Mouse (Mus musculus) megakaryocyte, embryonic 14.5 days (primary cell): Measurements from ENCODE around the gene Smagp. TPM values are rescaled to one million over a fixed set of nuclear protein-coding genes. Genes with fewer than 3 reads are reported as not detected.

ENCODE experiments used
- H3K27me3 ChIP-seq: replicated peaks from 2 replicates; pipeline ENCODE3; 2012; ENCODE audit warnings: inconsistent platforms
- H3K36me3 ChIP-seq: replicated peaks from 2 replicates; pipeline ENCODE3; 2012; ENCODE audit warnings: low read length, inconsistent platforms, mixed read lengths
- H3K4me1 ChIP-seq: 2 replicates; pipeline ENCODE4 v1.6.1; 2012; ENCODE audit warnings: inconsistent platforms
- H3K4me3 ChIP-seq: replicated peaks from 2 replicates; pipeline ENCODE3; 2012; ENCODE audit warnings: moderate library complexity, mild to moderate bottlenecking, inconsistent platforms
- H3K9me3 ChIP-seq: 2 replicates; pipeline ENCODE4 v1.6.1; 2012; ENCODE audit warnings: inconsistent platforms
- FLI1 ChIP-seq: IDR thresholded peaks from 2 replicates; pipeline ENCODE4 v1.6.1; 2012; ENCODE audit warnings: low read length, inconsistent platforms, mixed read lengths
- GATA1 ChIP-seq: IDR thresholded peaks from 3 replicates; pipeline ENCODE4 v1.6.1; 2012; ENCODE audit warnings: mixed read lengths, low read length, inconsistent platforms, borderline replicate concordance
- polyA plus RNA-seq: library from polyadenylated mRNA; stranded (reverse); fragments of >175 nt; gene quantifications from 2 replicates; pipeline ENCODE4 v1.2.3, GENCODE M21; 2012; ENCODE audit warnings: low replicate concordance; ENCODE audit not compliant: insufficient read depth

The Smagp gene
- polyA plus RNA-seq, 1 experiment: 57.2 TPM

GRCm38 (mm10) chr15:100677675-100678074 is 40.9 kb upstream of the Smagp start:
- H3K4me3 ChIP-seq: no peak overlapping the region
- TF ChIP-seq GATA1 (no peak), FLI1 (no peak)
- peaks cover 45% of the 10 kb centered on the region for H3K36me3 ChIP-seq
- peaks cover 96% of the 10 kb centered on the region for H3K4me1 ChIP-seq
- H3K9me3 ChIP-seq: 0 out of 2 replicates have a peak, but pooled peaks cover 4% of the 10 kb centered on the region
- no peaks in the 10 kb centered on the region for H3K27me3 ChIP-seq

GRCm38 (mm10) chr15:100676521-100676920 is 39.8 kb upstream of the Smagp start:
- Histone ChIP-seq H3K27me3 (no peaks in the 10 kb centered on the region), H3K4me3 (peak overlapping the region; percentile 91), H3K9me3 (0 out of 2 replicates have a peak, but pooled peaks cover 4% of the 10 kb centered on the region), H3K4me1 (peaks cover 97% of the 10 kb centered on the region), H3K36me3 (peaks cover 44% of the 10 kb centered on the region)
- no peak for TF ChIP-seq GATA1
- no peak for TF ChIP-seq FLI1

GRCm38 (mm10) chr15:100675486-100675885 is 38.7 kb upstream of the Smagp start:
- H3K4me1 ChIP-seq: peaks cover 97% of the 10 kb centered on the region
- peaks cover 38% of the 10 kb centered on the region for H3K36me3 ChIP-seq
- H3K9me3 ChIP-seq: 0 out of 2 replicates have a peak, but pooled peaks cover 4% of the 10 kb centered on the region
- H3K27me3 ChIP-seq: no peaks in the 10 kb centered on the region
- TF ChIP-seq FLI1 (no peak), GATA1 (no peak)
- H3K4me3 ChIP-seq: peak overlapping the region; percentile 91

GRCm38 (mm10) chr15:100674566-100674965 is 37.8 kb upstream of the Smagp start:
- H3K4me3 ChIP-seq: peak overlapping the region; percentile 91
- TF ChIP-seq FLI1: no peak
- no peak for TF ChIP-seq GATA1
- H3K36me3 ChIP-seq: peaks cover 29% of the 10 kb centered on the region
- no peaks in the 10 kb centered on the region for H3K27me3 ChIP-seq
- H3K9me3 ChIP-seq: 0 out of 2 replicates have a peak, but pooled peaks cover 4% of the 10 kb centered on the region
- H3K4me1 ChIP-seq: peaks cover 97% of the 10 kb centered on the region

- 0 out of 2 replicates have a peak, but pooled peaks cover 3% of the 10 kb centered on the region for H3K9me3 ChIP-seq
- TF ChIP-seq FLI1 (0 out of 2 replicates have a peak, but pooled peaks have one; percentile 10), GATA1 (peak; percentile 92)
- H3K36me3 ChIP-seq: peaks cover 24% of the 10 kb centered on the region
- peak overlapping the region; percentile 91 for H3K4me3 ChIP-seq
- H3K4me1 ChIP-seq: peaks cover 95% of the 10 kb centered on the region
- no peaks in the 10 kb centered on the region for H3K27me3 ChIP-seq
Observed at GRCm38 (mm10) chr15:100673585-100674391, 37.0 kb upstream of the Smagp start.

- H3K36me3 ChIP-seq: peaks cover 34% of the 10 kb centered on the region
- no peak for TF ChIP-seq GATA1
- no peak for TF ChIP-seq FLI1
- no peaks in the 10 kb centered on the region for H3K9me3 ChIP-seq
- H3K4me1 ChIP-seq: peaks cover 73% of the 10 kb centered on the region
- H3K4me3 ChIP-seq: no peak overlapping the region
- no peaks in the 10 kb centered on the region for H3K27me3 ChIP-seq
Observed at GRCm38 (mm10) chr15:100670833-100671232, 34.1 kb upstream of the Smagp start.

- TF ChIP-seq FLI1 (no peak), GATA1 (no peak)
- Histone ChIP-seq H3K4me3 (peak overlapping the region; percentile 91), H3K4me1 (peaks cover 73% of the 10 kb centered on the region), H3K36me3 (peaks cover 42% of the 10 kb centered on the region), H3K9me3 (no peaks in the 10 kb centered on the region), H3K27me3 (no peaks in the 10 kb centered on the region)
Observed at GRCm38 (mm10) chr15:100670004-100670403, 33.3 kb upstream of the Smagp start.

- peaks cover 73% of the 10 kb centered on the region for H3K4me1 ChIP-seq
- no peaks in the 10 kb centered on the region for H3K9me3 ChIP-seq
- peaks cover 49% of the 10 kb centered on the region for H3K36me3 ChIP-seq
- H3K4me3 ChIP-seq: peak within 1 kb of the TSS; percentile 91
- TF ChIP-seq GATA1 (no peak), FLI1 (no peak)
- no peaks in the 10 kb centered on the region for H3K27me3 ChIP-seq
Observed at GRCm38 (mm10) chr15:100669337-100669736, 32.6 kb upstream of the Smagp start, which contains the start of gene Bin2. Gene Bin2 (minus strand): TSS chr15:100669553.

GRCm38 (mm10) chr15:100667871-100668545 is 31.3 kb upstream of the Smagp start:
- Histone ChIP-seq H3K4me1 (peaks cover 73% of the 10 kb centered on the region), H3K27me3 (no peaks in the 10 kb centered on the region), H3K9me3 (no peaks in the 10 kb centered on the region), H3K36me3 (peaks cover 62% of the 10 kb centered on the region), H3K4me3 (peak overlapping the region; percentile 91)
- TF ChIP-seq FLI1: no peak

GRCm38 (mm10) chr15:100667420-100667819 is 30.7 kb upstream of the Smagp start:
- Histone ChIP-seq H3K9me3 (no peaks in the 10 kb centered on the region), H3K4me1 (peaks cover 73% of the 10 kb centered on the region), H3K4me3 (peak overlapping the region; percentile 91), H3K27me3 (no peaks in the 10 kb centered on the region), H3K36me3 (peaks cover 68% of the 10 kb centered on the region)
- no peak for TF ChIP-seq FLI1
- no peak for TF ChIP-seq GATA1
